Mouse (Mus musculus) midbrain, postnatal 0 days (tissue): ENCODE measurements around the gene Olfr332. TPM values are rescaled to one million over a fixed set of nuclear protein-coding genes. Genes with fewer than 3 reads are reported as not detected.

Experiments used
- ATAC-seq: fragments of 200-750 bp; cut with Nextera tagmentation; 2 replicates; pipeline ENCODE4 v1.8.0; 2017; ENCODE audit warnings: moderate number of reproducible peaks, mild to moderate bottlenecking, moderate TSS enrichment, moderate library complexity; ENCODE audit not compliant: low FRiP score
- DNase-seq: peaks from one replicate; pipeline ENCODE4 v3.0.0-alpha.2; 2015; ENCODE audit warnings: low spot score
- H3K27ac ChIP-seq: fragments of 300-500 bp; sonication (generic); 2 replicates; pipeline ENCODE4 v1.5.1; 2014; ENCODE audit warnings: low read depth, mild to moderate bottlenecking, low read length, mixed read lengths
- H3K27me3 ChIP-seq: fragments of 300-500 bp; sonication (generic); 2 replicates; pipeline ENCODE4 v1.6.1; 2014; ENCODE audit warnings: low read length, control low read depth, mixed read lengths; ENCODE audit not compliant: insufficient read depth
- H3K36me3 ChIP-seq: fragments of 300-500 bp; sonication (generic); 2 replicates; pipeline ENCODE4 v1.6.1; 2014; ENCODE audit warnings: low read length, control low read depth, mixed read lengths; ENCODE audit not compliant: insufficient read depth
- H3K4me1 ChIP-seq: fragments of 300-500 bp; sonication (generic); 2 replicates; pipeline ENCODE4 v1.6.1; 2014; ENCODE audit warnings: mild to moderate bottlenecking, control low read depth, antibody characterized with exemption, low read length, mixed read lengths; ENCODE audit not compliant: insufficient read depth
- H3K4me2 ChIP-seq: fragments of 300-500 bp; sonication (generic); 2 replicates; pipeline ENCODE4 v1.6.1; 2014; ENCODE audit warnings: low read depth, mild to moderate bottlenecking, low read length, mixed read lengths; ENCODE audit not compliant: poor library complexity, severe bottlenecking
- H3K4me3 ChIP-seq: fragments of 300-500 bp; sonication (generic); 2 replicates; pipeline ENCODE4 v1.5.1; 2014; ENCODE audit warnings: low read depth, mild to moderate bottlenecking, low read length, moderate library complexity
- H3K9ac ChIP-seq: fragments of 300-500 bp; sonication (generic); replicated peaks from 2 replicates; pipeline ENCODE4 v1.6.1; 2014; ENCODE audit warnings: mild to moderate bottlenecking, low read length, moderate library complexity, mixed read lengths; ENCODE audit not compliant: poor library complexity, severe bottlenecking
- H3K9me3 ChIP-seq: fragments of 300-500 bp; sonication (generic); 2 replicates; pipeline ENCODE4 v1.6.1; 2016; ENCODE audit warnings: low read length, control low read depth
- CTCF ChIP-seq: IDR thresholded peaks from 2 replicates; pipeline ENCODE4 v1.5.1; 2016; ENCODE audit warnings: antibody characterized with exemption, mild to moderate bottlenecking
- WGBS: fragments of 180-500 bp; shearing (Covaris S2); extraction: QIAGEN DNeasy Blood & Tissue Kit; methylation state at CpG from one replicate; pipeline ENCODE4 v1.1.7; 2014; 5-methylcytosine and 5-hydroxymethylcytosine counted together
- polyA plus RNA-seq: library from polyadenylated mRNA; unstranded; fragments of >200 nt; fragmentation: Nextera tagmentation; extraction: Ambion mirVana; gene quantifications from 2 replicates; pipeline ENCODE4 v1.2.1, GENCODE M21; 2015
- total RNA-seq: library from RNA; depleted of rRNA; stranded (reverse); fragments of >200 nt; gene quantifications from 2 replicates; pipeline ENCODE4 v1.2.3, GENCODE M21; 2014; rRNA removed

Gene Olfr332
- total and polyA plus RNA-seq, 2 experiments from 2014 or later: not detected

GRCm38 (mm10) chr11:58499290-58499689 lies 6.9 kb upstream of the Olfr332 start:
- ATAC-seq (no peak), DNase-seq (peak; percentile 72)

GRCm38 (mm10) chr11:58498761-58499160 lies 6.4 kb upstream of the Olfr332 start:
- WGBS: 87% methylated on average over 9 of the region's 9 CpGs
- no peaks in the 10 kb centered on the region for H3K27me3 ChIP-seq
- ATAC-seq (no peak), DNase-seq (no peak)
- H3K36me3 ChIP-seq: no peaks in the 10 kb centered on the region
- H3K4me2 ChIP-seq: no peak overlapping the region
- no peak overlapping the region for H3K9ac ChIP-seq
- H3K9me3 ChIP-seq: no peaks in the 10 kb centered on the region
- no peaks in the 10 kb centered on the region for H3K4me1 ChIP-seq
- no peak for TF ChIP-seq CTCF
- H3K4me3 ChIP-seq: no peak overlapping the region
- no peak overlapping the region for H3K27ac ChIP-seq

More at GRCm38 (mm10) chr11:58499290-58499689, 6.9 kb upstream of the Olfr332 start:
- no peak overlapping the region for H3K4me3 ChIP-seq
- H3K4me2 ChIP-seq: no peak overlapping the region
- TF ChIP-seq CTCF: peak; percentile 78
- H3K36me3 ChIP-seq: no peaks in the 10 kb centered on the region
- no peak overlapping the region for H3K27ac ChIP-seq
- no peaks in the 10 kb centered on the region for H3K27me3 ChIP-seq
- WGBS: 36% methylated on average over 3 of the region's 3 CpGs
- no peak overlapping the region for H3K9ac ChIP-seq
- H3K9me3 ChIP-seq: no peaks in the 10 kb centered on the region
- H3K4me1 ChIP-seq: no peaks in the 10 kb centered on the region

- no peaks in the 10 kb centered on the region for H3K36me3 ChIP-seq
- H3K9me3 ChIP-seq: no peaks in the 10 kb centered on the region
- no peak within 1 kb of the TSS for H3K9ac ChIP-seq
- no peak within 1 kb of the TSS for H3K4me3 ChIP-seq
- TF ChIP-seq CTCF: no peak
- no peaks in the 10 kb centered on the region for H3K4me1 ChIP-seq
- no peak within 1 kb of the TSS for H3K4me2 ChIP-seq
- DNase-seq: no peak
- H3K27ac ChIP-seq: no peak within 1 kb of the TSS
- no peaks in the 10 kb centered on the region for H3K27me3 ChIP-seq
- ATAC-seq: no peak
Observed at GRCm38 (mm10) chr11:58462170-58462569, 30.2 kb downstream of the Olfr332 start, which contains the start of gene Olfr30. Gene Olfr30 (minus strand): TSS chr11:58462270.

- no peak overlapping the region for H3K9ac ChIP-seq
- no peak for DNase-seq
- H3K4me1 ChIP-seq: no peaks in the 10 kb centered on the region
- H3K27ac ChIP-seq: no peak overlapping the region
- H3K4me3 ChIP-seq: no peak overlapping the region
- no peak for ATAC-seq
- H3K27me3 ChIP-seq: no peaks in the 10 kb centered on the region
- no peaks in the 10 kb centered on the region for H3K9me3 ChIP-seq
- 76% methylated on average over 4 of the region's 4 CpGs for WGBS
- H3K36me3 ChIP-seq: no peaks in the 10 kb centered on the region
- H3K4me2 ChIP-seq: no peak overlapping the region
- no peak for TF ChIP-seq CTCF
Observed at GRCm38 (mm10) chr11:58453592-58453991, 38.8 kb downstream of the Olfr332 start.

GRCm38 (mm10) chr11:58452759-58453158 lies 39.6 kb downstream of the Olfr332 start, which contains the start of gene Lypd9:
Gene Lypd9 (minus strand): TSS chr11:58452923.
- no peak for TF ChIP-seq CTCF
- Histone ChIP-seq H3K9ac (no peak within 1 kb of the TSS), H3K36me3 (no peaks in the 10 kb centered on the region), H3K4me1 (no peaks in the 10 kb centered on the region), H3K4me2 (no peak within 1 kb of the TSS), H3K27ac (no peak within 1 kb of the TSS), H3K9me3 (0 out of 2 replicates have a peak, but pooled peaks cover 3% of the 10 kb centered on the region), H3K4me3 (no peak within 1 kb of the TSS), H3K27me3 (no peaks in the 10 kb centered on the region)
- ATAC-seq: no peak
- no peak for DNase-seq
- 98% methylated on average over 9 of the region's 9 CpGs for WGBS

Other genes with a start within 250 kb of the Olfr332 start
- 0.09 and 0.38 TPM in 2 replicates for gene 4930438A08Rik, start 217.8 kb downstream of the Olfr332 start, total RNA-seq
- gene 4930438A08Rik, start 217.8 kb downstream of the Olfr332 start, polyA plus RNA-seq: not detected in 2 replicates
- gene Zfp692, start 185.5 kb downstream of the Olfr332 start, total RNA-seq: 24.4 and 26.0 TPM in 2 replicates
- 20.1 and 22.6 TPM in 2 replicates for gene Zfp692, start 185.5 kb downstream of the Olfr332 start, polyA plus RNA-seq
- 38.1 and 42.1 TPM in 2 replicates for gene Zfp672, start 162.2 kb downstream of the Olfr332 start, total RNA-seq
- gene Zfp672, start 162.2 kb downstream of the Olfr332 start, polyA plus RNA-seq: 41.1 and 46.9 TPM in 2 replicates
- 44.0 and 53.8 TPM in 2 replicates for gene Sh3bp5l, start 161.8 kb downstream of the Olfr332 start, total RNA-seq
- gene Sh3bp5l, start 161.8 kb downstream of the Olfr332 start, polyA plus RNA-seq: 42.4 and 46.3 TPM in 2 replicates
- gene Lypd8, start 113.5 kb downstream of the Olfr332 start, total RNA-seq: not detected in 2 replicates
- not detected in 2 replicates for gene Lypd8, start 113.5 kb downstream of the Olfr332 start, polyA plus RNA-seq
- not detected in 2 replicates for gene 1810065E05Rik, start 71.4 kb downstream of the Olfr332 start, total RNA-seq
- not detected in 2 replicates for gene 1810065E05Rik, start 71.4 kb downstream of the Olfr332 start, polyA plus RNA-seq
- gene Gm12253, start 60.0 kb downstream of the Olfr332 start, total RNA-seq: not detected in 2 replicates
- not detected in 2 replicates for gene Gm12253, start 60.0 kb downstream of the Olfr332 start, polyA plus RNA-seq
- not detected in 2 replicates for gene Lypd9, start 39.6 kb downstream of the Olfr332 start, total RNA-seq
- not detected in 2 replicates for gene Lypd9, start 39.6 kb downstream of the Olfr332 start, polyA plus RNA-seq
- gene Olfr30, start 30.3 kb downstream of the Olfr332 start, total RNA-seq: not detected in 2 replicates
- gene Olfr30, start 30.3 kb downstream of the Olfr332 start, polyA plus RNA-seq: not detected in 2 replicates
- not detected in 2 replicates for gene Olfr331, start 10.0 kb upstream of the Olfr332 start, total RNA-seq
- gene Olfr331, start 10.0 kb upstream of the Olfr332 start, polyA plus RNA-seq: not detected in 2 replicates
- not detected in 2 replicates for gene Olfr330, start 42.3 kb upstream of the Olfr332 start, total RNA-seq
- not detected in 2 replicates for gene Olfr330, start 42.3 kb upstream of the Olfr332 start, polyA plus RNA-seq
- not detected in 2 replicates for gene Olfr329-ps, start 53.9 kb upstream of the Olfr332 start, total RNA-seq
- not detected in 2 replicates for gene Olfr329-ps, start 53.9 kb upstream of the Olfr332 start, polyA plus RNA-seq
- not detected in 2 replicates for gene Olfr328, start 63.1 kb upstream of the Olfr332 start, total RNA-seq
- not detected in 2 replicates for gene Olfr328, start 63.1 kb upstream of the Olfr332 start, polyA plus RNA-seq
- not detected in 2 replicates for gene Olfr224, start 78.0 kb upstream of the Olfr332 start, total RNA-seq
- not detected in 2 replicates for gene Olfr224, start 78.0 kb upstream of the Olfr332 start, polyA plus RNA-seq
- not detected in 2 replicates for gene Olfr325, start 85.2 kb upstream of the Olfr332 start, total RNA-seq
- gene Olfr325, start 85.2 kb upstream of the Olfr332 start, polyA plus RNA-seq: not detected in 2 replicates
- gene Olfr324, start 102.6 kb upstream of the Olfr332 start, total RNA-seq: 0.28 and 0.49 TPM in 2 replicates
- 0.04 and 0.05 TPM in 2 replicates for gene Olfr324, start 102.6 kb upstream of the Olfr332 start, polyA plus RNA-seq
- not detected in 2 replicates for gene 2210407C18Rik, start 123.5 kb upstream of the Olfr332 start, total RNA-seq
- gene 2210407C18Rik, start 123.5 kb upstream of the Olfr332 start, polyA plus RNA-seq: not detected in 2 replicates
- 0.16 TPM in 1 of 2 replicates, not detected in the other for gene Olfr323, start 137.9 kb upstream of the Olfr332 start, total RNA-seq
- gene Olfr323, start 137.9 kb upstream of the Olfr332 start, polyA plus RNA-seq: not detected in 2 replicates
- gene Trim58, start 147.9 kb upstream of the Olfr332 start, total RNA-seq: 0.22 and 0.76 TPM in 2 replicates
- gene Trim58, start 147.9 kb upstream of the Olfr332 start, polyA plus RNA-seq: 0.20 and 0.38 TPM in 2 replicates
- not detected in 2 replicates for gene Olfr322, start 166.2 kb upstream of the Olfr332 start, total RNA-seq
- gene Olfr322, start 166.2 kb upstream of the Olfr332 start, polyA plus RNA-seq: not detected in 2 replicates
- gene Olfr320, start 188.5 kb upstream of the Olfr332 start, total RNA-seq: not detected in 2 replicates
- gene Olfr320, start 188.5 kb upstream of the Olfr332 start, polyA plus RNA-seq: not detected in 2 replicates
- not detected in 2 replicates for gene Olfr319, start 206.6 kb upstream of the Olfr332 start, total RNA-seq
- not detected in 2 replicates for gene Olfr319, start 206.6 kb upstream of the Olfr332 start, polyA plus RNA-seq
- gene Olfr318, start 231.5 kb upstream of the Olfr332 start, total RNA-seq: not detected in 2 replicates
- not detected in 2 replicates for gene Olfr318, start 231.5 kb upstream of the Olfr332 start, polyA plus RNA-seq
- 0.11 and 0.14 TPM in 2 replicates for gene Olfr317, start 246.7 kb upstream of the Olfr332 start, total RNA-seq
- 0.12 and 0.15 TPM in 2 replicates for gene Olfr317, start 246.7 kb upstream of the Olfr332 start, polyA plus RNA-seq